Mouse (Mus musculus) intestine, postnatal 0 days (tissue): ENCODE measurements around the gene Mast2. TPM values are rescaled to one million over a fixed set of nuclear protein-coding genes. Genes with fewer than 3 reads are reported as not detected.

Source experiments
- ATAC-seq: fragments of 200-750 bp; cut with Nextera tagmentation; 2 replicates; pipeline ENCODE4 v1.8.0; 2017; ENCODE audit warnings: mild to moderate bottlenecking, moderate TSS enrichment, moderate library complexity
- H3K27ac ChIP-seq: fragments of 300-500 bp; sonication (generic); 2 replicates; pipeline ENCODE4 v1.5.1; 2014; ENCODE audit warnings: mild to moderate bottlenecking, low read depth, low read length, moderate library complexity
- H3K27me3 ChIP-seq: fragments of 300-500 bp; sonication (generic); replicated peaks from 2 replicates; pipeline ENCODE4 v1.6.1; 2014; ENCODE audit warnings: low read length, mixed read lengths; ENCODE audit not compliant: control insufficient read depth, insufficient read depth
- H3K36me3 ChIP-seq: fragments of 300-500 bp; sonication (generic); 2 replicates; pipeline ENCODE4 v1.6.1; 2014; ENCODE audit warnings: mild to moderate bottlenecking, moderate library complexity; ENCODE audit not compliant: control insufficient read depth, insufficient read depth
- H3K4me1 ChIP-seq: fragments of 300-500 bp; sonication (generic); replicated peaks from 2 replicates; pipeline ENCODE4 v1.6.1; 2014; ENCODE audit warnings: antibody characterized with exemption, low read length, mixed read lengths; ENCODE audit not compliant: control insufficient read depth, insufficient read depth
- H3K4me2 ChIP-seq: fragments of 300-500 bp; sonication (generic); replicated peaks from 2 replicates; pipeline ENCODE4 v1.6.1; 2014; ENCODE audit warnings: low read depth, mild to moderate bottlenecking, moderate library complexity
- H3K4me3 ChIP-seq: fragments of 300-500 bp; sonication (generic); 2 replicates; pipeline ENCODE4 v1.5.1; 2014; ENCODE audit warnings: low read depth, low read length
- H3K9ac ChIP-seq: fragments of 300-500 bp; sonication (generic); 2 replicates; pipeline ENCODE4 v1.6.1; 2014; ENCODE audit warnings: mild to moderate bottlenecking, low read depth, low read length
- H3K9me3 ChIP-seq: fragments of 300-500 bp; sonication (generic); 2 replicates; pipeline ENCODE4 v1.6.1; 2016; ENCODE audit warnings: mixed run types; ENCODE audit not compliant: control insufficient read depth
- CTCF ChIP-seq: sonication (generic); IDR thresholded peaks from 2 replicates; pipeline ENCODE4 v1.5.1; 2016; ENCODE audit warnings: low read depth, mild to moderate bottlenecking, control low read depth, antibody characterized with exemption, moderate library complexity
- WGBS: fragments of 180-500 bp; shearing (Covaris S2); extraction: QIAGEN DNeasy Blood & Tissue Kit; methylation state at CpG from one replicate; pipeline ENCODE4 v1.1.7; 2014; 5-methylcytosine and 5-hydroxymethylcytosine counted together
- polyA plus RNA-seq: library from polyadenylated mRNA; unstranded; fragments of >200 nt; fragmentation: Nextera tagmentation; extraction: Ambion mirVana; gene quantifications from 2 replicates; pipeline ENCODE4 v1.2.1, GENCODE M21; 2015

The Mast2 gene
- polyA plus RNA-seq, 1 experiment from 2014 or later, result 9.6 TPM

DNA sequence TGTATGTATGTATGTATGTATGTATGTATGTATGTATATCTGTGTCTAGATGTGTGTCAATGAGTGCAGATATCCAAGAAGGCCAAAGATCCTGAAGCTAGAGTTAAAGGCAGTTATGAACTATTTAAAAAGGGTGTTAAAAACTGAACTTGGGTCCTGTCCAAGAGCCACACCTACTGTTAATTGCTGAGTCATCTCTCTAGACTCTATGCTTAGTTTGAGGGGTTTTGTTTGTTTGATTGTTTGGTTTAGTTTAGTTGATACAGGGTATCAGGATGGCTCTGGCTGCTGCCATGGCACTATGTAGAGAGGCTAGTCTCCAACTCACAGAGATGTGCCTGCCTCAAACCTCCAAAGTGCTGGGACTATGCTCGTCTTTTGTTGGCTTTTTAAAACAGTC lies 61.3 kb downstream of the Mast2 start:
- TF ChIP-seq CTCF, result no peak
- 81% methylated on average over 1 of the region's 1 CpGs for WGBS
- H3K9ac ChIP-seq, result no peak overlapping the region
- H3K4me1 ChIP-seq, result no peaks in the 10 kb centered on the region
- no peak overlapping the region for H3K4me3 ChIP-seq
- no peaks in the 10 kb centered on the region for H3K9me3 ChIP-seq
- no peak overlapping the region for H3K27ac ChIP-seq
- ATAC-seq, result no peak
- no peaks in the 10 kb centered on the region for H3K36me3 ChIP-seq
- H3K4me2 ChIP-seq, result no peak overlapping the region
- H3K27me3 ChIP-seq, result no peaks in the 10 kb centered on the region

DNA sequence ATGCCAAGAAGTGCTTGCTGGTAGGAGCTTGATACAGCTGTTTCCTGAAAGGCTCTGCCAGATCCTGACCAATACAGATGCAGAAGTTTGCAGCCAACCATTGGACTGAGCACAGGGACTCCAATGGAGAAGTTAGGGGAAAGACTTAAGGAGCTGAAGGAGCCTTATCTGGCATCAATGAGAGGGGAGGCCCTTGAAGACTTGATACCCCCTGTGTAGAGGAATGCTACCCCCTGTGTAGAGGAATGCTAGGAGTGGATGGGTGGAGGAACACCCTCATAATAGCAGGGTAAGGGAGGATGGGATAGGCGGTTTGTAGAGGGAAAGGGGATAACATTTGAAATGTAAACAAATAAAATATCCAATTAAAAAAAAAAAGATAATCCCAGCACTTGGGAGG lies 65.9 kb downstream of the Mast2 start:
- Histone ChIP-seq H3K4me1 (no peaks in the 10 kb centered on the region), H3K36me3 (no peaks in the 10 kb centered on the region), H3K9me3 (no peaks in the 10 kb centered on the region), H3K27me3 (no peaks in the 10 kb centered on the region), H3K4me3 (no peak overlapping the region), H3K4me2 (no peak overlapping the region), H3K27ac (no peak overlapping the region), H3K9ac (no peak overlapping the region)
- WGBS, result 34% methylated on average over 1 of the region's 1 CpGs
- TF ChIP-seq CTCF, result no peak
- ATAC-seq, result no peak

DNA sequence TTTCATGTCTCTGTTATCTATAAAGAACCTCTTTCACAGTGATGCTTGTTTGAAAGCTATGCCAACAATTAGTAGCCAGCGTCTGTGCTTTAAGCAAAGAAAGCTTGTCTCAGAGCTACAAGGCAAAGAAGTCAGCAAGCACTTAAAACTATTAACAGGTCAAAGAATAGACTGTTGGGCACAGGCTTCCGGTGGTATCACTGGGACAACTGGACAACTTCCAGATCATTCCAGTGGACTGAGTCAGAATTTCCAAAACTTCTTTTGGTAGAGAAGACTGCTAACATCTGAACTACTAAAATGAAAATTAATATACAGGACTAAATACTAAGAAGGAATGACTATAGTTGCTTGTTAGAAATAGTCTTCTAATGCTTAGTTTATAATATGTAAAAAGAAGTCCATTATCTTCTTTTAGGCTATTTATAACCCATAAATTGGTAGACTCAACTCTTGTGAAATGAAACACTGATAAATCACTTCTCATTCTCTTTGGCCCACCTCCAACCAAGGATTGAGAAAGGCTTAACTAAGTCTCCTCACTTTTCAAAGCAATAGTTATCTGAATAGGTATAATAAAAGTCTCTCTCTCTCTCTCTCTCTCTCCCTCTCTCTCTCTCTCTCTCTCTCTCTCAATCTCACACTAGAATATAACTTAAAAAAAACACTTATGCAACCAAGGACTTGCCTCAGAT lies 85.9 kb downstream of the Mast2 start:
- TF ChIP-seq CTCF, result no peak
- Histone ChIP-seq H3K9ac (no peak overlapping the region), H3K27ac (no peak overlapping the region), H3K4me3 (no peak overlapping the region), H3K27me3 (no peaks in the 10 kb centered on the region), H3K4me2 (no peak overlapping the region), H3K36me3 (no peaks in the 10 kb centered on the region), H3K9me3 (no peaks in the 10 kb centered on the region), H3K4me1 (no peaks in the 10 kb centered on the region)
- ATAC-seq, result no peak
- WGBS, result 38% methylated on average over 2 of the region's 2 CpGs

DNA sequence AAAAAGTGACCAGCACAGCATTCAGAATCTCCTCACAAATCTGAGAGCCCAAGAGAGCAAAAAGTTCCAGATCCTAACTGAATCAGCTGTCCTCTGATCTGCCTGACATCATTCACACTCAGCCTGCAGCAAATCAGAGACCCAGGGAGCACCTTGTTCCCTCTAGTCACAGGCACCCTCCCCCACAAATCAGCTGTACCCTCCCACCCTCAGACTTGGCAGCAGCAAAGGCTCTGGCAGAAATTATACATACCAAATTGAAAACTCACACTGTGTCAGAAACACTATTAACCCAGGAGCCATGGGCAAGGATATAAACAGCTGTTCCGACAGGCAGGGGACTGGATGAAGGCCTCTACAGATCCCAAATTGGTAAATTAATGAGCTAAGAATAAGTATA lies 92.3 kb downstream of the Mast2 start:
- Histone ChIP-seq H3K4me1 (no peaks in the 10 kb centered on the region), H3K27me3 (no peaks in the 10 kb centered on the region), H3K9me3 (no peaks in the 10 kb centered on the region), H3K4me2 (no peak overlapping the region), H3K36me3 (no peaks in the 10 kb centered on the region), H3K9ac (no peak overlapping the region), H3K4me3 (no peak overlapping the region), H3K27ac (no peak overlapping the region)
- WGBS, result 81% methylated on average over 1 of the region's 1 CpGs
- no peak for TF ChIP-seq CTCF
- no peak for ATAC-seq

DNA sequence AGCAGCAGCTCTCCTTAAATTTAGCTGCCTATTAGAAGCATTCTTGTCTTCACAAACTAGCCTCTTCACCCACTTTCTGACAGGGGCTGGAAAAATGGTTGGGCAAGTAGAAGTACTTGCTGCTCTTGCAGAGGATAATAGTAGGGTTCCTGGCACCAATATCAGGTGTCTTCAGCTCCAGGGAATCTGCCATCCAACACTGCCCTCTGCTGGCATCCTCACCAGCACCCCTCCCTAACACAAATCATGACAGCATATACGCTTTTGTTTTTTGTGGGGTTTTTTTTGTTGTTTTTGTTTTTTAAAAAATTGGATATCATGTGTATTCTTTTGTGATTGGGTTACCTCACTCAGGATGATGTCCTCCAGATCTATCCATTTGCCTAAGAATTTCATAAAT lies 105.9 kb downstream of the Mast2 start:
- 100% methylated on average over 1 of the region's 1 CpGs for WGBS
- Histone ChIP-seq H3K36me3 (0 out of 2 replicates have a peak, but pooled peaks cover 2% of the 10 kb centered on the region), H3K27me3 (no peaks in the 10 kb centered on the region), H3K4me2 (no peak overlapping the region), H3K4me3 (no peak overlapping the region), H3K9me3 (no peaks in the 10 kb centered on the region), H3K9ac (no peak overlapping the region), H3K27ac (no peak overlapping the region), H3K4me1 (no peaks in the 10 kb centered on the region)
- TF ChIP-seq CTCF, result peak; percentile 65
- no peak for ATAC-seq

DNA sequence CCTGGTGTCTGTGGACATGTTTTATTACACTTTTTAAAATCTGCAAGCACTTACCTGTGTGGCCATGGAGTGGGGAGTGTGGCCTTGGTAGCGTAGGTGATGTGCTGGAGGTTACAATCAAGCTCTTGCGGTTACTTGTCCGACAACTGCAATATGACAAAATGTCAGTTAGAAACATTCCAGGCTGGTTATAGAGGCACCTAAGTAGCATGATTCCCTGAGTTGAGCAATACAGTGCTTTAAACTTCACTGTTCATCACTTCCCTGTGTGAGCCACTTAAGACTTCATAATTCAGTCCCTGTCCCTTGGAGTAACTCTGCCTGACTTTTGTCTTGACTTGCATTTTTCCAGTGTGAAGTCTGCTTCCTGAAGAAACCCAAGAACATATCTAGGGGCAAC lies 111.1 kb downstream of the Mast2 start:
- no peaks in the 10 kb centered on the region for H3K36me3 ChIP-seq
- WGBS, result 64% methylated on average over 3 of the region's 3 CpGs
- no peaks in the 10 kb centered on the region for H3K9me3 ChIP-seq
- no peaks in the 10 kb centered on the region for H3K27me3 ChIP-seq
- peak overlapping the region; percentile 37; the same call in 1 of the 2 replicates for H3K4me2 ChIP-seq
- ATAC-seq, result peak; percentile 60
- H3K27ac ChIP-seq, result peak overlapping the region; percentile 63
- H3K4me3 ChIP-seq, result no peak overlapping the region
- no peaks in the 10 kb centered on the region; the same call in 1 of the 2 replicates for H3K4me1 ChIP-seq
- no peak overlapping the region for H3K9ac ChIP-seq
- TF ChIP-seq CTCF, result no peak

DNA sequence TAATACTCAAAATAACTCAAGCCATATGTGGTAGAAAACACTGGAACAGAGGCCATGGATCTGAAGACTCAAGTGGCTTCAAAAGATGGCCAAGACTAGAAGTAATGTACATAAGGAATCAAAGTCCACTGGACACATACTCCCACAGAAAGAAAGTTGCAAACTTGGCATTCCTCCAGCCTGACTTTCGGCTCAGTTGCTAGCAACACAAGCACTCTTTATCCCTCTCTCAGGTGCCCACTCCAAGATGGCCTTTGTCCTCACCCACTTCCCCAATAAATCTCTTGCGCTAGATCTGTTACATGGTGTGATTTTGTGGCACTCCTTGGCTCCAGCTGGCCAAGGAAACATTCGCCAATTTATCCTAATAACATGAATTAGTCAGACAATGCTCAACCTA lies 111.5 kb downstream of the Mast2 start:
- H3K27me3 ChIP-seq, result no peaks in the 10 kb centered on the region
- WGBS, result 32% methylated on average over 3 of the region's 3 CpGs
- H3K9ac ChIP-seq, result no peak overlapping the region
- H3K4me3 ChIP-seq, result no peak overlapping the region
- peak overlapping the region; percentile 63 for H3K27ac ChIP-seq
- H3K4me1 ChIP-seq, result no peaks in the 10 kb centered on the region; the same call in 1 of the 2 replicates
- H3K36me3 ChIP-seq, result no peaks in the 10 kb centered on the region
- H3K9me3 ChIP-seq, result no peaks in the 10 kb centered on the region
- peak; percentile 93 for ATAC-seq
- TF ChIP-seq CTCF, result no peak
- peak overlapping the region; percentile 37; the same call in 1 of the 2 replicates for H3K4me2 ChIP-seq
